Mouse (Mus musculus) G1E (cell line): Measurements from ENCODE around the gene Phf11c.

ENCODE experiments used
- CTCF ChIP-seq: IDR thresholded peaks from 2 replicates; pipeline ENCODE4 v1.5.1; 2012; ENCODE audit warnings: low read depth, low read length, inconsistent platforms, mixed read lengths
- GATA1 ChIP-seq: IDR thresholded peaks from 2 replicates; pipeline ENCODE4 v1.6.1; 2012; ENCODE audit warnings: borderline replicate concordance, low read length, inconsistent platforms, mixed read lengths
- GATA2 ChIP-seq: IDR thresholded peaks from 2 replicates; pipeline ENCODE4 v1.6.1; 2012; ENCODE audit warnings: low read depth, low read length, inconsistent platforms, borderline replicate concordance
- POLR2AphosphoS5 ChIP-seq: IDR thresholded peaks from 2 replicates; pipeline ENCODE4 v1.6.1; 2012; ENCODE audit warnings: low read depth, low read length, inconsistent platforms; ENCODE audit not compliant: insufficient replicate concordance
- TAL1 ChIP-seq: conservative IDR thresholded peaks from 2 replicates; pipeline ENCODE4 v1.6.1; 2012; ENCODE audit warnings: low read depth, low read length, inconsistent platforms, mixed read lengths

DNA sequence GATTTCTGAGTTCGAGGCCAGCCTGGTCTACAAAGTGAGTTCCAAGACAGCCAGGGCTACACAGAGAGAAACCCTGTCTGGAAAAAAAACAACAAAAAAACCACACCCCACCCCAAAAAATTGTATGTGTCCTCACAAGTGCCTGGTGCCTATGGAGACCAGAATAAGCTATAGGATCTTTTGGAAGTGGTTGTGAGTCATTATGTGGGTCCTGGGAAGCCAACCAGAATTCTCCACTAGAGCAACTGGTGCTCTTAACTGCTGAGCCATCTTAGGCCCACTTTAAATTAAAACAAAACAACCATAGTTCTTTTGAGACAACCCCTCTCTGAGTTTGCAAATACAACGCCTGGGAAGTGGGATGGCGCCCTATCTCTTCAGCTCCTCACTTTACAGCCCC, at the start of gene Phf11c:
- TF ChIP-seq CTCF: no peak
- TF ChIP-seq GATA1: no peak
- TF ChIP-seq POLR2AphosphoS5: no peak
- TF ChIP-seq TAL1: no peak
- TF ChIP-seq GATA2: no peak
